Mouse (Mus musculus): ENCODE results near the gene 1700003E16Rik.

DNA sequence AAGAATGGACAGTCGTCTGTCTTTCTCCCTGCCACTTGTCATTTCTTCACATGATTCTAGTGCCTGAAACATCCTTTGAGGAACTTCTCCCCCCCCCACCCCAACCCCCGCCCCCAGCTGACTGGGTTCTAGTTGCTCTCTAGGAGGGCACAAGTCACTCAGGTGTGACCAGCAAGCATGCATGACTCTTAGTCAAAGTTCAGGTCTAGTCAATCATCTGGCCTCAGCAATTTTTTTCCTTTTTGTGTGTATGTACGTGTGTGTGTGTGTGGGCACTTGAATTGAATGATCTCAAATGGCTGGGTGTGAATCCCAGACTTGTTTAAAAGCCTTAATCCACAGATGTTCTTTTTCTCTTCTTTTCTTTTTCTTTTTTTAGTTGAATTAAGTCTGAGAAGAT is 22.0 kb upstream of the 1700003E16Rik start:
- TF ChIP-seq EP300 (IDR thresholded peaks at IDR 0.05) (no peak), CTCF (IDR thresholded peaks at IDR 0.05) (no peak)

All from lung, postnatal 0 days (tissue).